Mouse (Mus musculus): ENCODE data around the gene Raver2.

Raver2 gene

DNA sequence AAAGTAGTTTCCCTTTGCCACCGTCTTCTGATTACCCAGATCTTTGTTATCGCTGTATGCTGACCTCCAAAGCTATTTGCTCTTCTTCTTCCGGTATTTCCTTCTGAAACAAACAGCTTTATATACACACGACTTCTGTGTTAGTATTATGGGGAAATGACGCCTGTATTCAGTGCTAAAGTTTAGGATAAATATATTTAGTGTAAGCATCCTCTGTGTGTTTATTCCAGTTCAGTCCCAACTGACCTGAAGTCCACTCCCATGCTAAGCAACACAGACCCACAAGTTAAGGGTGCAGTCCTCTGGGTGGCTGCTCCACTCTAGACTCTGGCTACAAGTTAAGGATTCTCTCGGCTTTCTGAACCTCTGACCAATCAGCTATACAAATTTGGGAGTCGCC lies 52.2 kb downstream of the Raver2 start:
- DNase-seq: no peak

GRCm38 (mm10) chr4:101135013-101135412 lies 66.2 kb downstream of the Raver2 start:
- DNase-seq: no peak

- DNase-seq: no peak
Measured at GRCm38 (mm10) chr4:101135909-101136308, 67.1 kb downstream of the Raver2 start.

GRCm38 (mm10) chr4:101137975-101138374 lies 69.2 kb downstream of the Raver2 start:
- DNase-seq: peak; percentile 34 to 48

DNA sequence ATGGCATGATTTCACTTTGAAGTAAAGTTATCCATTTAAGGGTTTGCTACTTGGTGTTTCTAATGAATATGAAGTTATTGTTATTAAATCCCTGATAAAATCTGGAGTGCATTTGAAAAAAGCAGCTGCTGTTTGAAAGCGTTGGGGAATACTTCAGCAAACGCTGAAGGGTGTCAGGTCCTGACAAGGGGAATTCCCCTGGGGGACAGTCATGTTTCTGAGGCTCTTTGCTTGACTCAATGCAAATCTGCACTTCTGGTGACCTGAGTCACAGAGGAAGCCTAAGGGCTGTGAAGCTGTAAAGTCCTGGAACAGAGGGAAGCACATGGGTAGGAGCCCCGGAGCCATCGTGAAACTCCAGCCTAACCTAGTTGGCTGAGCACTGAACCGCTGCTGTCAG lies 73.0 kb downstream of the Raver2 start:
- no peak for DNase-seq

GRCm38 (mm10) chr4:101143901-101144300 lies 75.1 kb downstream of the Raver2 start:
- no peak for DNase-seq

- DNase-seq: no peak
Measured at GRCm38 (mm10) chr4:101144361-101144760, 75.6 kb downstream of the Raver2 start.

DNA sequence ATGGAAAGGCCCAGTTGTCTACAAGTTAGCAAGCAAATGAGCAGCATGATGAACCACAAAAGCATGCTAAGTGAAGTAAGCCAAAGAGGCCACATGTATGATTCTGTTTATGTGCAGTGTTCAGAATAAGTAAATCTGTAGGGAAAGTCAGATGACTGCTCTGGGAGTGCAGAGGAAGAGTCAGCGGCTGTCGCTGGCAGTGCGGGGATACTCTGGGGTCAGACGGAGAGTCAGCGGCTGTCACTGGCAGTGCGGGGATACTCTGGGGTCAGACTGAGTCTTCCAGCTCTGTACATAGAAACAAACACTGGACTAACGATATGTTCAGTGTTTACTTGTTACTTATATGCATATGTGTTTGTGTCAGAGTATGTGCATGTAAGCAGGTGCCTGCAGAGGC lies 76.0 kb downstream of the Raver2 start:
- DNase-seq: no peak

- peak; percentile 73 to 74 for DNase-seq
Measured at GRCm38 (mm10) chr4:101146047-101146745, 77.4 kb downstream of the Raver2 start.

DNA sequence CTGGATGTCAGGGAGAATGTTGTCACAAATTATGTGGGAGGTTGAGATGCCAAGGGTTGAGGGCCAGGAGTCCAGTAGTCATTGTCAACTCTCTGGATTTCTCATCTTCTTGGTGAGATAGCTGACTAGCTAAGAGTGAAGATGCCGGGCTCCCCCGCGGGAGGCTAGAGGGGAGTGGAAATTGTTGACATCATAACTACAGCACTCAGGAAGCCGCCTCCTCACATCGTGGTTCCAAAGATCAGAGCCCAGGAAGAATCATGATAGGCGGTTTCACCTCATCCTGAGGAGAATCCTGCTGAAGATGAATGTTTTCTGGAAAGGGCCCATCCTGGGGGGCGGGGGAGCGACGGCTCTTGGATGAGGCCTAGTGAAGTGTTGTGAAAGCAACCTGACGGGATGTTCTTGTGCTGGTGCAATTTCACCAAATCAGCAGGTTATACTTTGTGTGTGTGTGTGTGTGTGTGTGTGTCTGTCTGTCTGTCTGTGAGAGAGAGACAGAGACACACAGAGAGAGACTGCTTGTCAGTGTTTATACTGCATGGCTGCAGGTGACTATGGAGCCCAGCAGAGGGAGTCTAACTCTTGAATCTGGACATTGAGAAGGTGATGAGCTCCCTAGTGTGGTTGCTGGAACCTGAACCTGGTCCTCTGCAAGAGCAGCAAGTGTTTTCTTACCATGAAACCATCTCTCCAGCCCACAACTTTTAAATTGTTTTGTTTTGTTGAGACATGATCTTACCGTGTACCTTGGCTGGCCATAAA lies 78.3 kb downstream of the Raver2 start:
- no peak for DNase-seq

GRCm38 (mm10) chr4:101155541-101155940 lies 86.8 kb downstream of the Raver2 start:
- no peak for DNase-seq

GRCm38 (mm10) chr4:101157476-101157875 lies 88.7 kb downstream of the Raver2 start:
- DNase-seq: no peak

GRCm38 (mm10) chr4:101158282-101158681 lies 89.5 kb downstream of the Raver2 start:
- DNase-seq: no peak

GRCm38 (mm10) chr4:101159191-101159764 lies 90.5 kb downstream of the Raver2 start:
- no peak for DNase-seq

DNA sequence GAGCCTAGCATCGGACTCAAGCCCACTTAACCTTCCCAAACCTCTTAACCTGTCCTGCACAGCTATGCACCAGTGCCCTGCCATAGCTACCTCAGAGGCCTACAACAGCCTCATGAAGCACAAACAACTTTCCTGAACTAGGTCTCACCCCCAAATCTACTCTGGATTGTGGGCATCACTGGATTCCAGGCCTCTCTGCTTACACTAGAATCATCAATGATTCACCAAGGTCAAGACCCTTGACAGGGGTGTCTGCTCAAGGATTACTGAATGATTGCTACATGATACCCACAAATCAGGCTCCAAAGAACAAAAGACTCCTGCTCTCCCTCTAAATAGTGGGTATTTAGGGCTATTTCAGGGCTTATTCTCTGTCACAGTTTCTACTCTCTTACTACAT lies 92.0 kb downstream of the Raver2 start:
- DNase-seq: no peak

- no peak for DNase-seq
Measured at GRCm38 (mm10) chr4:101164189-101164588, 95.4 kb downstream of the Raver2 start.

DNA sequence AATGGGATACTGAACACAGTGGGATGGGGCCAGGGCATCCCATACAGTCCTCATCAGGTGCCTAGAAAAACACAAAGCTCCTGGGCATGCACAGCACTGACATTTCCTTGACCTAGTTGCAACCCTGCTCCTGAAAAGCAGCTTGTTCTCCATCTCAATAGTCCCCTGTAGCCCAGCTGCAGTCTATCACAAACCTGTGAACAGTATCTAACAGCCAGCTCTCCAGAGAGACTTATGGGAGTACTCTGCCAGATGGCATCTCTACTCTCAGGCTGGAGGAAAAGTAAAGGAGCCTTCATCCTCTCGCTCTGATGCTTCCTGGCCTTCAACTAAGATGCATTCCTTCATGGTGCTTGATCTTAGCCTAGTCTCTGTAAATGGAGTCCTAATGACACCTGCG lies 95.9 kb downstream of the Raver2 start:
- DNase-seq: no peak

GRCm38 (mm10) chr4:101165776-101166175 lies 97.0 kb downstream of the Raver2 start:
- DNase-seq: no peak

DNA sequence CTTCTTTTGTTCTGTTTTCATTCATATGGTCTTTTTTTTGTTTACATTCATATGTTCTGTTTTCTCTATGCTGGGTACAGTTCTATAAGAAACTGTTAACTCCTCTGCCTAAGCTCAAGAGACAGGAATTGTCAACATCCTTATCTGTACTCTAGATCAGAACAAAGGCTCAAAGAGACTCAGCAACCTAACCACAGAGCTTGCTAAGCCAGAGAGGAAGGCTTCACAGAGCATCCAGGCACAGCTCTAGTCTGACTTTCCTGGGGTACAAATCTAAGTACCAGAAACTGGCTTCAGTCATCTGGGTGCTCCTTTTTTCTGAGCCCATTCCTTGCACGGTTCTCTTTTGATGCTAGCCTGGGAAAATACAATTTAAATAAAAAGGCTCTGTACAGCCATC lies 99.0 kb downstream of the Raver2 start:
- no peak for DNase-seq

DNA sequence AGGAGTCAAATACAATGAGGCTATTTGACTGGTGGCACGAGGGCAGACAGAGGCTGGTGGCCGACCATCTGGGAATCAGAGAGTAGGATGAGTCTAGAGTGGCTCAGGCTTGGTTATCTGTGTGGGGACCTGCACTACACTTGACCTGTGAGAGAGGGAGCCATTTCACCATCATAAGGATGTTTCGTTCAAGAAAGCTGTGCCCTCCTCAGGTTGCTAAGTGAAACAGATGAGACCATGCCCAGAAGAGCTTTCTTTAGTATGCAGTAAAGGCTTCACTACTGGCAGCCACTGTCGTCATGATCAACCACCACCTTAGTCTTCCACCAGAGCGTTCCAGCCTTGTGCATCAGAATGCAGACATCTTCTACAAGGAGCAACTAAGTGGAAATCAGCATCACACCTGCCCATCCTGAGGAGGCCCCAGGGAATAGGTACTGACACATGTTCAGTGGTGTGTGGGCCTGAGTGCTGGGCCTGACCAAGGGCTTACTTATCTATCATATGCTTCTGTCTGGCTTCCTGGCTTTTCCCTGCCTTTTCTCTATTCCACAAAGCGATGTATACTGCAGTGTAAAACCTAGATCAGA lies 99.5 kb downstream of the Raver2 start:
- peak; percentile 66 to 69 for DNase-seq

- peak; percentile 31 to 43 for DNase-seq
Measured at GRCm38 (mm10) chr4:101172738-101173137, 104.0 kb downstream of the Raver2 start.

- no peak for DNase-seq
Measured at GRCm38 (mm10) chr4:101174916-101175625, 106.3 kb downstream of the Raver2 start.

DNA sequence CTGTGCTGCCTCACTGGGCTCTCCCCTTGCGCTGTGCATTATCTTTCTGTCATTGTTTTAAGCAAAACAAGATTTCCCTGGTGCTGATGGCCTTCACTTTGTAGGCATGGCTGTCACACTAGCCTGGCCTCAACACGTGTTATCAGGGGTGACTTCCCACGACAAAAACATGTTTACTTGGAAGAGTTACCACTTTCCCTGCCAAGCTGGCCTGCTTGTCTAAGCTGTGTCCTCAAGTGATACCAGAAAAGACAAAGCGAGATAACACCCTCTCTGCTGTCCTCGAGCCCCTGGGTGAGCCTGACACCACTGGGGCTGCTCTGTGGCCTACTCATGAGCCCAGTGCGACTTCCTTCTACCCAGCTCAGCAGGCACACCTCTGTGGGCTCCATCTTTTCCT lies 107.3 kb downstream of the Raver2 start:
- no peak for DNase-seq
